Mouse (Mus musculus) forebrain, embryonic 10.5 days (tissue): ENCODE results near the gene Patj. TPM values are rescaled to one million over a fixed set of nuclear protein-coding genes. Genes with fewer than 3 reads are reported as not detected.
"Not testable (repeated sequence)": the region's sequence is repeated elsewhere in the genome, so short reads cannot be mapped to it uniquely, and the experiment has no call there.

Source experiments
- DNase-seq: peaks from one replicate; pipeline ENCODE4 v3.0.0-alpha.2; 2017; ENCODE audit warnings: low spot score; ENCODE audit errors: extremely low spot score
- H3K27ac ChIP-seq: fragments of 300-500 bp; sonication (generic); 2 replicates; pipeline ENCODE4 v1.5.1; 2016; ENCODE audit warnings: mild to moderate bottlenecking
- H3K27me3 ChIP-seq: fragments of 300-500 bp; sonication (generic); 2 replicates; pipeline ENCODE4 v1.6.1; 2016; ENCODE audit warnings: mild to moderate bottlenecking; ENCODE audit not compliant: poor library complexity, severe bottlenecking
- H3K36me3 ChIP-seq: fragments of 300-500 bp; sonication (generic); replicated peaks from 2 replicates; pipeline ENCODE4 v1.6.1; 2016; ENCODE audit warnings: mild to moderate bottlenecking, moderate library complexity
- H3K4me1 ChIP-seq: fragments of 300-500 bp; sonication (generic); 2 replicates; pipeline ENCODE4 v1.6.1; 2016
- H3K4me3 ChIP-seq: fragments of 300-500 bp; sonication (generic); 2 replicates; pipeline ENCODE4 v1.5.1; 2016; ENCODE audit warnings: mild to moderate bottlenecking, moderate library complexity
- H3K9me3 ChIP-seq: fragments of 300-500 bp; sonication (generic); 2 replicates; pipeline ENCODE4 v1.6.1; 2016; ENCODE audit warnings: mild to moderate bottlenecking, moderate library complexity
- WGBS: fragments of 180-500 bp; shearing (Covaris S2); methylation state at CpG from one replicate; pipeline ENCODE4 v1.1.7; 2016; 5-methylcytosine and 5-hydroxymethylcytosine counted together
- polyA plus RNA-seq: library from polyadenylated mRNA; unstranded; fragments of >200 nt; fragmentation: Nextera tagmentation; extraction: Ambion mirVana; gene quantifications from 2 replicates; pipeline ENCODE4 v1.2.1, GENCODE M21; 2016

Patj gene
- polyA plus RNA-seq, 1 experiment from 2014 or later, result 11.2 TPM

GRCm38 (mm10) chr4:98619199-98619598 lies 223.6 kb downstream of the Patj start:
- no peaks in the 10 kb centered on the region for H3K36me3 ChIP-seq
- no peak overlapping the region for H3K4me3 ChIP-seq
- peaks cover 9% of the 10 kb centered on the region for H3K4me1 ChIP-seq
- 89% methylated on average over 6 of the region's 6 CpGs for WGBS
- no peaks in the 10 kb centered on the region for H3K27me3 ChIP-seq
- no peak for DNase-seq
- no peaks in the 10 kb centered on the region for H3K9me3 ChIP-seq
- H3K27ac ChIP-seq, result no peak overlapping the region

GRCm38 (mm10) chr4:98620986-98621784 lies 225.6 kb downstream of the Patj start:
- Histone ChIP-seq H3K9me3 (no peaks in the 10 kb centered on the region), H3K36me3 (no peaks in the 10 kb centered on the region), H3K4me1 (peaks cover 9% of the 10 kb centered on the region), H3K27me3 (no peaks in the 10 kb centered on the region), H3K4me3 (no peak overlapping the region), H3K27ac (no peak overlapping the region)
- no peak for DNase-seq
- WGBS, result 86% methylated on average over 9 of the region's 9 CpGs

- Histone ChIP-seq H3K4me1 (peaks cover 9% of the 10 kb centered on the region), H3K27ac (no peak overlapping the region), H3K9me3 (no peaks in the 10 kb centered on the region), H3K4me3 (no peak overlapping the region), H3K36me3 (no peaks in the 10 kb centered on the region), H3K27me3 (no peaks in the 10 kb centered on the region)
- no peak for DNase-seq
- WGBS, result 65% methylated on average over 1 of the region's 1 CpGs
Measured at GRCm38 (mm10) chr4:98622180-98622579, 226.6 kb downstream of the Patj start.

- 52% methylated on average over 3 of the region's 3 CpGs for WGBS
- Histone ChIP-seq H3K4me1 (peaks cover 9% of the 10 kb centered on the region), H3K9me3 (no peaks in the 10 kb centered on the region), H3K4me3 (no peak overlapping the region), H3K27me3 (no peaks in the 10 kb centered on the region), H3K27ac (peak overlapping the region; percentile 36; the same call in 1 of the 2 replicates), H3K36me3 (no peaks in the 10 kb centered on the region)
- DNase-seq, result no peak
Measured at GRCm38 (mm10) chr4:98622996-98623673, 227.6 kb downstream of the Patj start.

GRCm38 (mm10) chr4:98628286-98628685 lies 232.7 kb downstream of the Patj start:
- no peak for DNase-seq
- H3K27ac ChIP-seq, result no peak overlapping the region
- 91% methylated on average over 6 of the region's 6 CpGs for WGBS
- H3K4me3 ChIP-seq, result no peak overlapping the region
- H3K36me3 ChIP-seq, result no peaks in the 10 kb centered on the region
- no peaks in the 10 kb centered on the region for H3K9me3 ChIP-seq
- H3K4me1 ChIP-seq, result peaks cover 5% of the 10 kb centered on the region
- no peaks in the 10 kb centered on the region for H3K27me3 ChIP-seq

- not testable (repeated sequence) for H3K4me1 ChIP-seq, H3K36me3 ChIP-seq, DNase-seq, H3K27me3 ChIP-seq, H3K4me3 ChIP-seq, H3K27ac ChIP-seq, H3K9me3 ChIP-seq
Measured at GRCm38 (mm10) chr4:98629217-98629616, 233.6 kb downstream of the Patj start.

- no peak overlapping the region for H3K4me3 ChIP-seq
- no peaks in the 10 kb centered on the region for H3K27me3 ChIP-seq
- WGBS, result 92% methylated on average over 18 of the region's 18 CpGs
- no peaks in the 10 kb centered on the region for H3K4me1 ChIP-seq
- H3K9me3 ChIP-seq, result no peaks in the 10 kb centered on the region
- no peak for DNase-seq
- H3K27ac ChIP-seq, result no peak overlapping the region
- no peaks in the 10 kb centered on the region for H3K36me3 ChIP-seq
Measured at GRCm38 (mm10) chr4:98635140-98635837, 239.7 kb downstream of the Patj start.

- Histone ChIP-seq H3K36me3 (no peaks in the 10 kb centered on the region), H3K27ac (no peak overlapping the region), H3K27me3 (no peaks in the 10 kb centered on the region), H3K4me1 (no peaks in the 10 kb centered on the region), H3K4me3 (no peak overlapping the region), H3K9me3 (no peaks in the 10 kb centered on the region)
- DNase-seq, result no peak
- 96% methylated on average over 8 of the region's 8 CpGs for WGBS
Measured at GRCm38 (mm10) chr4:98638731-98639130, 243.1 kb downstream of the Patj start.

GRCm38 (mm10) chr4:98653650-98654049 lies 258.1 kb downstream of the Patj start:
- Histone ChIP-seq H3K27ac (no peak overlapping the region), H3K36me3 (no peaks in the 10 kb centered on the region), H3K4me1 (peaks cover 6% of the 10 kb centered on the region; the same call in 1 of the 2 replicates), H3K9me3 (no peaks in the 10 kb centered on the region), H3K27me3 (no peaks in the 10 kb centered on the region), H3K4me3 (no peak overlapping the region)
- WGBS, result 79% methylated on average over 7 of the region's 7 CpGs
- DNase-seq, result no peak

GRCm38 (mm10) chr4:98654419-98654821 lies 258.8 kb downstream of the Patj start:
- no peak overlapping the region for H3K4me3 ChIP-seq
- no peaks in the 10 kb centered on the region for H3K36me3 ChIP-seq
- no peaks in the 10 kb centered on the region for H3K9me3 ChIP-seq
- DNase-seq, result no peak
- no peaks in the 10 kb centered on the region for H3K27me3 ChIP-seq
- H3K27ac ChIP-seq, result no peak overlapping the region
- WGBS, result 68% methylated on average over 2 of the region's 2 CpGs
- H3K4me1 ChIP-seq, result peaks cover 6% of the 10 kb centered on the region; the same call in 1 of the 2 replicates

GRCm38 (mm10) chr4:98656759-98657158 lies 261.2 kb downstream of the Patj start:
- Histone ChIP-seq H3K4me3 (no peak overlapping the region), H3K27me3 (no peaks in the 10 kb centered on the region), H3K9me3 (no peaks in the 10 kb centered on the region), H3K36me3 (no peaks in the 10 kb centered on the region), H3K4me1 (peaks cover 6% of the 10 kb centered on the region; the same call in 1 of the 2 replicates), H3K27ac (no peak overlapping the region)
- 91% methylated on average over 1 of the region's 1 CpGs for WGBS
- DNase-seq, result no peak

- peaks cover 8% of the 10 kb centered on the region; the same call in 1 of the 2 replicates for H3K36me3 ChIP-seq
- H3K9me3 ChIP-seq, result peaks cover 13% of the 10 kb centered on the region
- peaks cover 6% of the 10 kb centered on the region for H3K4me1 ChIP-seq
- no peak for DNase-seq
- H3K27me3 ChIP-seq, result no peaks in the 10 kb centered on the region
- H3K27ac ChIP-seq, result no peak overlapping the region
- H3K4me3 ChIP-seq, result no peak overlapping the region
- 91% methylated on average over 2 of the region's 2 CpGs for WGBS
Measured at GRCm38 (mm10) chr4:98659032-98659431, 263.4 kb downstream of the Patj start.

- peaks cover 8% of the 10 kb centered on the region; the same call in 1 of the 2 replicates for H3K36me3 ChIP-seq
- 83% methylated on average over 2 of the region's 2 CpGs for WGBS
- H3K27me3 ChIP-seq, result no peaks in the 10 kb centered on the region
- H3K4me1 ChIP-seq, result no peaks in the 10 kb centered on the region; the same call in 1 of the 2 replicates
- no peak for DNase-seq
- no peak overlapping the region for H3K27ac ChIP-seq
- H3K4me3 ChIP-seq, result no peak overlapping the region
- peaks cover 14% of the 10 kb centered on the region for H3K9me3 ChIP-seq
Measured at GRCm38 (mm10) chr4:98660534-98660933, 264.9 kb downstream of the Patj start.
